Mouse (Mus musculus) limb, embryonic 15.5 days (tissue): ENCODE data around the gene Pnmt. TPM values are rescaled to one million over a fixed set of nuclear protein-coding genes. Genes with fewer than 3 reads are reported as not detected.

ENCODE experiments used
- ATAC-seq: fragments of 200-750 bp; cut with Nextera tagmentation; 2 replicates; pipeline ENCODE4 v1.8.0; 2017; ENCODE audit warnings: low read depth, moderate TSS enrichment; ENCODE audit not compliant: insufficient number of reproducible peaks, low FRiP score, low TSS enrichment
- H3K27ac ChIP-seq: fragments of 300-500 bp; sonication (generic); 2 replicates; pipeline ENCODE4 v1.5.1; 2015; ENCODE audit warnings: moderate library complexity, mild to moderate bottlenecking, inconsistent platforms
- H3K27me3 ChIP-seq: fragments of 300-500 bp; sonication (generic); 2 replicates; pipeline ENCODE4 v1.6.1; 2015; ENCODE audit warnings: inconsistent platforms
- H3K36me3 ChIP-seq: fragments of 300-500 bp; sonication (generic); 2 replicates; pipeline ENCODE4 v1.6.1; 2015; ENCODE audit warnings: inconsistent platforms
- H3K4me1 ChIP-seq: fragments of 300-500 bp; sonication (generic); 2 replicates; pipeline ENCODE4 v1.6.1; 2015; ENCODE audit warnings: inconsistent platforms
- H3K4me2 ChIP-seq: fragments of 300-500 bp; sonication (generic); 2 replicates; pipeline ENCODE4 v1.6.1; 2015; ENCODE audit warnings: mild to moderate bottlenecking, inconsistent platforms
- H3K4me3 ChIP-seq: fragments of 300-500 bp; sonication (generic); 2 replicates; pipeline ENCODE4 v1.5.1; 2015; ENCODE audit warnings: mild to moderate bottlenecking, inconsistent platforms
- H3K9ac ChIP-seq: fragments of 300-500 bp; sonication (generic); 2 replicates; pipeline ENCODE4 v1.6.1; 2015; ENCODE audit warnings: inconsistent platforms
- H3K9me3 ChIP-seq: fragments of 300-500 bp; sonication (generic); 2 replicates; pipeline ENCODE4 v1.6.1; 2016; ENCODE audit warnings: inconsistent platforms
- WGBS: fragments of 180-500 bp; shearing (Covaris S2); methylation state at CpG from one replicate; pipeline ENCODE4 v1.1.7; 2015; 5-methylcytosine and 5-hydroxymethylcytosine counted together
- polyA plus RNA-seq: library from polyadenylated mRNA; unstranded; fragments of >200 nt; fragmentation: Nextera tagmentation; extraction: Ambion mirVana; gene quantifications from 2 replicates; pipeline ENCODE4 v1.2.1, GENCODE M21; 2015

The Pnmt gene
- polyA plus RNA-seq, 1 experiment from 2014 or later: 1.6 TPM

- H3K9ac ChIP-seq: no peak overlapping the region
- H3K9me3 ChIP-seq: no peaks in the 10 kb centered on the region
- peak overlapping the region; percentile 63 for H3K27ac ChIP-seq
- no peaks in the 10 kb centered on the region for H3K36me3 ChIP-seq
- peaks cover 30% of the 10 kb centered on the region for H3K4me1 ChIP-seq
- peak overlapping the region; percentile 8 for H3K4me3 ChIP-seq
- WGBS: 64% methylated on average over 8 of the region's 8 CpGs
- no peaks in the 10 kb centered on the region for H3K27me3 ChIP-seq
- peak overlapping the region; percentile 34 for H3K4me2 ChIP-seq
- ATAC-seq: no peak
Observed at GRCm38 (mm10) chr11:98408872-98409271, 22.6 kb downstream of the Pnmt start.

GRCm38 (mm10) chr11:98409341-98409822 is 23.1 kb downstream of the Pnmt start:
- H3K27me3 ChIP-seq: no peaks in the 10 kb centered on the region
- peak overlapping the region; percentile 63 for H3K27ac ChIP-seq
- no peak overlapping the region for H3K9ac ChIP-seq
- H3K4me2 ChIP-seq: peak overlapping the region; percentile 34
- WGBS: 4% methylated on average over 10 of the region's 10 CpGs
- H3K36me3 ChIP-seq: no peaks in the 10 kb centered on the region
- H3K9me3 ChIP-seq: no peaks in the 10 kb centered on the region
- no peak for ATAC-seq
- H3K4me3 ChIP-seq: peak overlapping the region; percentile 8
- H3K4me1 ChIP-seq: peaks cover 35% of the 10 kb centered on the region

- Histone ChIP-seq H3K4me3 (peak within 1 kb of the TSS; percentile 98), H3K4me1 (peaks cover 59% of the 10 kb centered on the region), H3K9ac (peak within 1 kb of the TSS; percentile 93), H3K27ac (peak within 1 kb of the TSS; percentile 99), H3K4me2 (peak within 1 kb of the TSS; percentile 63), H3K36me3 (no peaks in the 10 kb centered on the region), H3K27me3 (no peaks in the 10 kb centered on the region), H3K9me3 (no peaks in the 10 kb centered on the region)
- ATAC-seq: peak; percentile 88
- WGBS: under 1% methylated on average over 38 of the region's 49 CpGs
Observed at GRCm38 (mm10) chr11:98412273-98412796, 26.1 kb downstream of the Pnmt start, which contains the start of gene Erbb2. TSS of gene Erbb2 (plus strand) at chr11:98412470.

- H3K9ac ChIP-seq: peak overlapping the region; percentile 93
- H3K36me3 ChIP-seq: no peaks in the 10 kb centered on the region
- peak overlapping the region; percentile 99 for H3K27ac ChIP-seq
- no peaks in the 10 kb centered on the region for H3K27me3 ChIP-seq
- under 1% methylated on average over 40 of the region's 40 CpGs for WGBS
- ATAC-seq: peak; percentile 53; the same call in 1 of the 2 replicates
- no peaks in the 10 kb centered on the region for H3K9me3 ChIP-seq
- H3K4me1 ChIP-seq: peaks cover 59% of the 10 kb centered on the region
- H3K4me3 ChIP-seq: peak overlapping the region; percentile 98
- peak overlapping the region; percentile 63 for H3K4me2 ChIP-seq
Observed at GRCm38 (mm10) chr11:98412797-98413301, 26.6 kb downstream of the Pnmt start.

DNA sequence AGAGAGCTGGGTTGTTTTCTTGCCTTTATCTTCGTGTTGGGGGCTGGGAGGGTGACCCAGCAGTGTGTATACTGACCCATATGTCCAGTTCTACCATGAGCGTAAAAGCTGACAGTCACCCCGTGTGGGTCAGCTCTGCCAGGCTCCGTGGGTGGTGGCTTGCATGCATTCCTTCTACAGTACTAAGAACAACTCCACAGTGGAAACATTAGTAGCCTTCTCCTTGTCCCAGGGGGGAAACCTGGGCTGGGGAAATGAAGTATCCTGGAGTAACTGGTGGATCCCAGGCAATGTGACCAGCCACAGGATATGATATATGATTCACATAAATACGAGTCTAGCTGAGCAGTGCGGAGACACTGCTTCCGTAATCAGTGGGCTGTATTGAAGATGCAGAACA is 27.5 kb downstream of the Pnmt start:
- Histone ChIP-seq H3K27ac (peak overlapping the region; percentile 60), H3K4me3 (peak overlapping the region; percentile 98), H3K4me2 (peak overlapping the region; percentile 63), H3K4me1 (peaks cover 66% of the 10 kb centered on the region), H3K9me3 (no peaks in the 10 kb centered on the region), H3K9ac (peak overlapping the region; percentile 93), H3K36me3 (no peaks in the 10 kb centered on the region), H3K27me3 (no peaks in the 10 kb centered on the region)
- ATAC-seq: no peak
- 13% methylated on average over 7 of the region's 7 CpGs for WGBS

- H3K9ac ChIP-seq: peak overlapping the region; percentile 93; the same call in 1 of the 2 replicates
- peaks cover 66% of the 10 kb centered on the region for H3K4me1 ChIP-seq
- H3K36me3 ChIP-seq: no peaks in the 10 kb centered on the region; the same call in 1 of the 2 replicates
- no peaks in the 10 kb centered on the region for H3K9me3 ChIP-seq
- H3K27ac ChIP-seq: 0 out of 2 replicates have a peak overlapping the region, but pooled peaks have one; percentile 33
- H3K27me3 ChIP-seq: no peaks in the 10 kb centered on the region
- 30% methylated on average over 2 of the region's 2 CpGs for WGBS
- ATAC-seq: no peak
- H3K4me2 ChIP-seq: peak overlapping the region; percentile 63
- peak overlapping the region; percentile 98 for H3K4me3 ChIP-seq
Observed at GRCm38 (mm10) chr11:98414162-98414561, 27.9 kb downstream of the Pnmt start.

DNA sequence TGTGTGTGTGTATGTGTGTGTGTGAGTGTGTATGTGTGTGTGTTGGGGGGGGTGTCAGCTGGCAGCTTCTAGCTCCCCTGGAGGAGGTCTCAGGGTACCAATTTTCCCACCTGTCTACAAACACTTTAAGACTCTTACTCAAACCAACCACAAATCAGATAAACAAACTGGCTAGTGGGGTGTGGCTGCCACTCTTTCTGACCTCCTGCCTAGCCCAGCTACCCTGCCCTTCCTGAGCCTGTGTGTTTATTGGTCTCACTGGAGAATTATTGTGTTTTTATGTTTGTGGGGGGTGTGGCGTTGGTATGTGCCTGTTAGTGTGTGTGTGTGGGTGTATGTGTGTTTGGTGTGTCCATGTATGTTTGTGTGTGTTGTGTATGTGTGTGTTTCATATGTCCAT is 30.8 kb downstream of the Pnmt start:
- H3K36me3 ChIP-seq: peaks cover 26% of the 10 kb centered on the region
- H3K27me3 ChIP-seq: no peaks in the 10 kb centered on the region
- H3K9me3 ChIP-seq: no peaks in the 10 kb centered on the region
- no peak for ATAC-seq
- no peak overlapping the region for H3K4me2 ChIP-seq
- H3K4me3 ChIP-seq: no peak overlapping the region
- 0 out of 2 replicates have a peak overlapping the region, but pooled peaks have one; percentile 43 for H3K27ac ChIP-seq
- H3K4me1 ChIP-seq: peaks cover 53% of the 10 kb centered on the region
- no peak overlapping the region for H3K9ac ChIP-seq
- WGBS: 52% methylated on average over 1 of the region's 1 CpGs

GRCm38 (mm10) chr11:98418273-98418672 is 32.0 kb downstream of the Pnmt start:
- H3K27me3 ChIP-seq: no peaks in the 10 kb centered on the region
- peaks cover 52% of the 10 kb centered on the region for H3K4me1 ChIP-seq
- 52% methylated on average over 4 of the region's 6 CpGs for WGBS
- H3K9ac ChIP-seq: no peak overlapping the region
- H3K4me2 ChIP-seq: no peak overlapping the region
- H3K4me3 ChIP-seq: no peak overlapping the region
- no peaks in the 10 kb centered on the region for H3K9me3 ChIP-seq
- H3K36me3 ChIP-seq: peaks cover 38% of the 10 kb centered on the region
- ATAC-seq: no peak
- H3K27ac ChIP-seq: peak overlapping the region; percentile 67

DNA sequence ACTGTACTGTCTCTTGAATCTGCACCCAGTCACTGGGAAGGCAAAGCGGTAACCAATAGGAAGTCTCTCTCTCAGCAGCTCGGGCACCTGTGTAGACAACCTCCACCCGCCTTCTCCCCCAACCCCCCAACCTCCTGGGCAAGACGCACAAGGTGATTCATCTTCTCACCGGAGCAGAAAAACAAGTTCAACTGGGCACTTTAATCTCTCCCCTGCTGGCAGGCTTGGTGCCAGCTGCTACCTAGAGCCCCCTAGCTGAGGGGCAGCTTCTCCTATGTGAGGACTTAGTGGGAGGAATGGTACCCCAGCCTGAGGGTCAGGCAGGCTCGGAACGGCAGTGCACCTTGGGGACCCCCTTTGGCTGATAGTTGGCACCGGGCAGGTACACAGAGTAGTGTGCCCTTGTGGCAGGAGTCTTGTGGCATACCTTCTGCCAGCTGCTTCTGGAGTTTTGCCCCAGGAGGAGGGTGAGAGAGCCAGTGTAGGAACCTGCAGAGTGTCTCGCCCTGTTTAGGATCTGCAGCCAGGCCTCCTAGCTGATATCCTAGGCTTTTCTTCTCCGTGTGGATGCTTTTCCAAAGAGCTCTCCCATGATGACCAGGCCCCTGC is 32.8 kb downstream of the Pnmt start:
- no peak overlapping the region for H3K9ac ChIP-seq
- peaks cover 45% of the 10 kb centered on the region for H3K4me1 ChIP-seq
- no peak overlapping the region for H3K4me3 ChIP-seq
- H3K27me3 ChIP-seq: no peaks in the 10 kb centered on the region
- peaks cover 45% of the 10 kb centered on the region for H3K36me3 ChIP-seq
- WGBS: 74% methylated on average over 10 of the region's 10 CpGs
- H3K4me2 ChIP-seq: no peak overlapping the region
- peak overlapping the region; percentile 67 for H3K27ac ChIP-seq
- no peak for ATAC-seq
- no peaks in the 10 kb centered on the region for H3K9me3 ChIP-seq

- Histone ChIP-seq H3K27ac (no peak overlapping the region), H3K4me1 (0 out of 2 replicates have a peak, but pooled peaks cover 3% of the 10 kb centered on the region), H3K36me3 (peaks cover 98% of the 10 kb centered on the region), H3K9ac (no peak overlapping the region), H3K4me2 (no peak overlapping the region), H3K9me3 (no peaks in the 10 kb centered on the region), H3K4me3 (no peak overlapping the region), H3K27me3 (no peaks in the 10 kb centered on the region)
- ATAC-seq: no peak
- WGBS: 92% methylated on average over 7 of the region's 7 CpGs
Observed at GRCm38 (mm10) chr11:98426592-98426991, 40.3 kb downstream of the Pnmt start.

DNA sequence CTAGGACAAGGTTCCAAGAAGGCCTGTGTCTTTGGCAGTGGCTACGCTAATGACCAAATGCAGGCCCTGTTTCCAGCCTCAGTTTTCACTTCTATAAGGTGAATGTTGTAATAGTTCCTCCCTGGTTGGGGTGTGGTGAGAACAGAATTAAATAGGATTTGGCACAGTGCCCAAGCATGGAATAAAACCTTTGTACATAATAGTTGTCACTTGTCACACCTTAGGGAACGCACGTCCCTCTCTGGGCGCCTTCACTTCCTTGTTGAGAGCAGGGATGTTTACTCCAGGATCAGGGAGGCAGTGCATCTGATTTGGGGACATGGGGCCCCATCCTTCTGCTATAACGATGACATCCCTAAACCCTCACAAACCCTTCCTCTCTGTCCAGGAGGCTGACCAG is 42.2 kb downstream of the Pnmt start:
- peaks cover 97% of the 10 kb centered on the region for H3K36me3 ChIP-seq
- 0 out of 2 replicates have a peak overlapping the region, but pooled peaks have one; percentile 57 for H3K27ac ChIP-seq
- 73% methylated on average over 5 of the region's 5 CpGs for WGBS
- H3K27me3 ChIP-seq: no peaks in the 10 kb centered on the region
- H3K4me3 ChIP-seq: no peak overlapping the region
- no peak for ATAC-seq
- H3K4me2 ChIP-seq: no peak overlapping the region
- H3K4me1 ChIP-seq: 0 out of 2 replicates have a peak, but pooled peaks cover 3% of the 10 kb centered on the region
- no peak overlapping the region for H3K9ac ChIP-seq
- no peaks in the 10 kb centered on the region for H3K9me3 ChIP-seq
